Mouse (Mus musculus) olfactory bulb, adult 2 months (tissue): ENCODE measurements at regions not wholly inside any gene's neighbourhood (a gene's known extent, or its start where the extent isn't known, plus 50 kb on each side); places are given as distances from the start of the nearest gene placed in this dataset.

Source experiments
- CTCF ChIP-seq: fragments of 200-500 bp; IDR thresholded peaks from 2 replicates; pipeline ENCODE4 v1.5.1; 2012; ENCODE audit warnings: low read depth, mild to moderate bottlenecking, low read length, moderate library complexity; ENCODE audit not compliant: insufficient read depth
- POLR2A ChIP-seq: fragments of 200-500 bp; IDR thresholded peaks from 2 replicates; pipeline ENCODE4 v1.6.1; 2012; ENCODE audit warnings: mild to moderate bottlenecking, low read depth, low read length, moderate library complexity; ENCODE audit not compliant: insufficient read depth

DNA sequence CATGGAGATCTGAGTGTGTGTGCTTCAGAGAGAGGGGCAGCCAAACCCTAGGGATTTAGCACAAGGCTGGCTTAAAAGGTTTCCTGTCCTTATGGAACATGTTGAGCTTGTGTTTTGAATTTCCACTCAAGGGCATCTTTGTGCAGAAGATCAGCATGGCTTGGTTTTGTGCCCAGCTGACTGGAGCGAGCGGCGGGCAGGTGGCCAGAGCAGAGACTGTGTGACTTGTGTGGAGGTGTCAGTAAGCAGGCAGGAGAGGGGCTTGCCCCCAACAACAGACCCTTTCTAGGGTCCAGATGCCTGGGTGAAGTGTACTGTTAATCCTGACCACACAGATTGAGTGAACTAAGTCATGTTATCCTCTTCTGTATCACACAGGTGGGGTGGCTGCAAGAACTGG, 89.0 kb downstream of the Dact1 start:
- TF ChIP-seq CTCF = no peak
- TF ChIP-seq POLR2A = no peak
